Mouse (Mus musculus) large intestine, adult 2 months (tissue): Measurements from ENCODE around the gene Kif1b. TPM values are rescaled to one million over a fixed set of nuclear protein-coding genes. Genes with fewer than 3 reads are reported as not detected.

Source experiments
- polyA plus RNA-seq: library from polyadenylated mRNA; depleted of rRNA; stranded (reverse); fragments of >200 nt; gene quantifications from 2 replicates; pipeline ENCODE4 v1.2.3, GENCODE M21; 2012; rRNA removed

The Kif1b gene
- polyA plus RNA-seq, 1 experiment: 12.7 TPM

Other genes starting within 250 kb of the Kif1b start
- 27.1 and 32.5 TPM in 2 replicates for gene Pex14, start 207.8 kb downstream of the Kif1b start, polyA plus RNA-seq
- 19.0 and 27.5 TPM in 2 replicates for gene Dffa, start 203.5 kb downstream of the Kif1b start, polyA plus RNA-seq
- 0.14 TPM in 1 of 2 replicates, not detected in the other for gene Cort, start 180.9 kb downstream of the Kif1b start, polyA plus RNA-seq
- 4.9 and 5.1 TPM in 2 replicates for gene Cenps, start 170.1 kb downstream of the Kif1b start, polyA plus RNA-seq
- gene Pgd, start 140.9 kb downstream of the Kif1b start, polyA plus RNA-seq: 273 and 306 TPM in 2 replicates
- 45.2 and 62.8 TPM in 2 replicates for gene Ube4b, start 119.1 kb upstream of the Kif1b start, polyA plus RNA-seq
- 9.4 and 10.4 TPM in 2 replicates for gene Rbp7, start 147.3 kb upstream of the Kif1b start, polyA plus RNA-seq
- not detected in 2 replicates for gene Tmem274, start 169.7 kb upstream of the Kif1b start, polyA plus RNA-seq
- gene Nmnat1, start 177.5 kb upstream of the Kif1b start, polyA plus RNA-seq: 7.1 and 11.6 TPM in 2 replicates
- 13.0 and 26.3 TPM in 2 replicates for gene Lzic, start 177.5 kb upstream of the Kif1b start, polyA plus RNA-seq
- gene Ctnnbip1, start 210.5 kb upstream of the Kif1b start, polyA plus RNA-seq: 22.5 and 27.7 TPM in 2 replicates